Mouse (Mus musculus) left cerebral cortex, adult 6 months (tissue): ENCODE data around the gene Zfp207. TPM values are rescaled to one million over a fixed set of nuclear protein-coding genes. Genes with fewer than 3 reads are reported as not detected.

Experiments used
- long read RNA-seq, 2 experiments: library from polyadenylated mRNA; unstranded; transcript quantifications; one replicate each; pipeline ENCODE4 v2.0.0; 2019 to 2020
- polyA plus RNA-seq: library from polyadenylated mRNA; unstranded; fragments of <200 nt; fragmentation: Nextera tagmentation; gene quantifications from 2 replicates; pipeline ENCODE4 v1.2.3, GENCODE M21; 2021

Zfp207 gene
- polyA plus RNA-seq: 62.9 and 64.4 TPM in 2 replicates
- long read RNA-seq, experiment 1, transcript Zfp207-202 (12 exons, 1,562 nt): major isoform, 227 of 371 reads
- long read RNA-seq, experiment 1, transcript Zfp207-206 (11 exons, 2,311 nt): minor isoform, 26 of 371 reads
- long read RNA-seq, experiment 1, transcript Zfp207-201 (11 exons, 2,245 nt): minor isoform, 41 of 371 reads
- long read RNA-seq, experiment 1, partial matches to known transcripts: 23 of 371 reads
- long read RNA-seq, experiment 1, other reads (novel, unspliced or antisense): 53 of 371 reads
- long read RNA-seq, experiment 2, transcript Zfp207-202 (12 exons, 1,562 nt): major isoform, 23 of 56 reads
- long read RNA-seq, experiment 2, partial matches to known transcripts: 22 of 56 reads
- long read RNA-seq, experiment 2, other reads (novel, unspliced or antisense): 7 of 56 reads

DNA sequence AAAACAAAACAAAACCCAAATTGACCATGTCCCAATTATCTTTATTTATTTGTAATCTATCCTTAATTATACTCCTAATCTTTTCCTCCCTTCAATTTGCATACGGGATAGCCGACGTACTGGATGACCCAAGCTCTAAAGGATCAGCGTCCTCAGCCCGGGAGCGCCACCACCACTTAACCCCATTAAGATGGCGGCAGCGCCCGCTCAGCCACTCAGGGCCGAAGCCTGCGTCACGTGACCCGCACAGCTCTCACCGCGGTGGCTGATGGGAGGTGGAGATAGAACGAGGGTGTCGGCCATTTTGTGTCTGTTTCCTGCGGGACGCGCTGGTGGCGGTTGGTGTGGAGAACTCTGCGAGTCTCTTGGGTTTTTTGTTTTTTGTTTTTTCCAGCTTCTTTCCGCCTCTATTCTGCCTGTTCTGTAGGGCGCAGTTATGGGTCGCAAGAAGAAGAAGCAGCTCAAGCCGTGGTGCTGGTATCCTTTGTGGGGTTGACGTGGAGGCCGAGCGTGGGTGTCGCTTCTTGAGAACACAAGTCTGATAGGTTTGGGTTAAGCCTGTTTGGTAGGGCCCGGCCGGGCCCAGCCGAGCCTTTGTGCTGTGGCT lies at the start of gene Zfp207:
Zfp207 (plus strand) TSS at position 261 of the 607 bp plus-strand sequence.

GRCm38 (mm10) chr11:80377712-80378451 lies 5.2 kb upstream of the Zfp207 start, which contains the start of gene 5730455P16Rik:
5730455P16Rik (minus strand) TSS chr11:80378034.

GRCm38 (mm10) chr11:80428381-80429008 lies 45.4 kb downstream of the Zfp207 start, which contains the start of gene Psmd11:
Psmd11 (plus strand) TSS chr11:80428615.

Other genes starting within 250 kb of the Zfp207 start
- 10.9 and 13.3 TPM in 2 replicates for gene Tefm, start 241.1 kb upstream of the Zfp207 start, polyA plus RNA-seq
- gene Adap2, start 229.2 kb upstream of the Zfp207 start, polyA plus RNA-seq: 4.5 and 5.8 TPM in 2 replicates
- gene Rnf135, start 199.4 kb upstream of the Zfp207 start, polyA plus RNA-seq: 5.3 and 6.0 TPM in 2 replicates
- 52.2 and 64.3 TPM in 2 replicates for gene Rhot1, start 174.3 kb upstream of the Zfp207 start, polyA plus RNA-seq
- 1.1 and 4.2 TPM in 2 replicates for gene Rhbdl3, start 82.4 kb upstream of the Zfp207 start, polyA plus RNA-seq
- 22.8 and 32.6 TPM in 2 replicates for gene 5730455P16Rik, start 5.2 kb upstream of the Zfp207 start, polyA plus RNA-seq
- gene Psmd11, start 45.3 kb downstream of the Zfp207 start, polyA plus RNA-seq: 133 and 154 TPM in 2 replicates
- 21.7 and 47.6 TPM in 2 replicates for gene Cdk5r1, start 93.7 kb downstream of the Zfp207 start, polyA plus RNA-seq